Mouse (Mus musculus) retina, embryonic 14.5 days (tissue): ENCODE measurements around the gene Fcgr3.
A peak's percentile ranks its signal among the peaks of the same experiment; 100 is the strongest.
"Not testable (repeated sequence)": the region's sequence is repeated elsewhere in the genome, so short reads cannot be mapped to it uniquely, and the experiment has no call there.

Experiments used
- DNase-seq: peaks from one replicate; pipeline ENCODE4 v3.0.0-alpha.2; 2015; ENCODE audit warnings: low spot score

The Fcgr3 gene

GRCm38 (mm10) chr1:171085718-171086117, 21.0 kb upstream of the Fcgr3 start:
- peak; percentile 35 for DNase-seq

GRCm38 (mm10) chr1:171081512-171082231, 16.9 kb upstream of the Fcgr3 start:
- not testable (repeated sequence) for DNase-seq

GRCm38 (mm10) chr1:171079825-171080224, 15.1 kb upstream of the Fcgr3 start:
- DNase-seq = not testable (repeated sequence)

GRCm38 (mm10) chr1:171079345-171079744, 14.6 kb upstream of the Fcgr3 start:
- DNase-seq = not testable (repeated sequence)

- DNase-seq = not testable (repeated sequence)
Measured at GRCm38 (mm10) chr1:171078419-171078818, 13.7 kb upstream of the Fcgr3 start.

- not testable (repeated sequence) for DNase-seq
Measured at GRCm38 (mm10) chr1:171077955-171078354, 13.2 kb upstream of the Fcgr3 start.

GRCm38 (mm10) chr1:171077192-171077591, 12.5 kb upstream of the Fcgr3 start:
- not testable (repeated sequence) for DNase-seq

- not testable (repeated sequence) for DNase-seq
Measured at GRCm38 (mm10) chr1:171076176-171076575, 11.4 kb upstream of the Fcgr3 start.

GRCm38 (mm10) chr1:171074283-171074682, 9.5 kb upstream of the Fcgr3 start:
- peak; percentile 62 for DNase-seq

- not testable (repeated sequence) for DNase-seq
Measured at GRCm38 (mm10) chr1:171072217-171072616, 7.5 kb upstream of the Fcgr3 start.

- DNase-seq = not testable (repeated sequence)
Measured at GRCm38 (mm10) chr1:171071726-171072125, 7.0 kb upstream of the Fcgr3 start.

GRCm38 (mm10) chr1:171070879-171071278, 6.1 kb upstream of the Fcgr3 start:
- peak; percentile 20 for DNase-seq

- DNase-seq = peak; percentile 39
Measured at GRCm38 (mm10) chr1:171069508-171069907, 4.8 kb upstream of the Fcgr3 start.

GRCm38 (mm10) chr1:171067928-171068327, 3.2 kb upstream of the Fcgr3 start:
- DNase-seq = not testable (repeated sequence)

- not testable (repeated sequence) for DNase-seq
Measured at GRCm38 (mm10) chr1:171066583-171066982, 1.8 kb upstream of the Fcgr3 start.

- DNase-seq = not testable (repeated sequence)
Measured at GRCm38 (mm10) chr1:171065768-171066167, 1.0 kb upstream of the Fcgr3 start.

GRCm38 (mm10) chr1:171065243-171065587, 480 bp upstream of the Fcgr3 start:
- not testable (repeated sequence) for DNase-seq

GRCm38 (mm10) chr1:171063569-171064490, 905 bp downstream of the Fcgr3 start:
- not testable (repeated sequence) for DNase-seq

GRCm38 (mm10) chr1:171061566-171061965, 3.2 kb downstream of the Fcgr3 start:
- no peak for DNase-seq

GRCm38 (mm10) chr1:171060392-171060791, 4.3 kb downstream of the Fcgr3 start:
- no peak for DNase-seq

GRCm38 (mm10) chr1:171059203-171059602, 5.5 kb downstream of the Fcgr3 start:
- no peak for DNase-seq

GRCm38 (mm10) chr1:171057253-171057652, 7.5 kb downstream of the Fcgr3 start:
- no peak for DNase-seq

GRCm38 (mm10) chr1:171053305-171053704, 11.4 kb downstream of the Fcgr3 start:
- DNase-seq = no peak
